Mouse (Mus musculus) retina, embryonic 14.5 days (tissue): Measurements from ENCODE around the gene Gm29427.
"Not testable (repeated sequence)": the region's sequence is repeated elsewhere in the genome, so short reads cannot be mapped to it uniquely, and the experiment has no call there.

Experiments used
- DNase-seq: peaks from one replicate; pipeline ENCODE4 v3.0.0-alpha.2; 2015; ENCODE audit warnings: low spot score

Gene Gm29427

DNA sequence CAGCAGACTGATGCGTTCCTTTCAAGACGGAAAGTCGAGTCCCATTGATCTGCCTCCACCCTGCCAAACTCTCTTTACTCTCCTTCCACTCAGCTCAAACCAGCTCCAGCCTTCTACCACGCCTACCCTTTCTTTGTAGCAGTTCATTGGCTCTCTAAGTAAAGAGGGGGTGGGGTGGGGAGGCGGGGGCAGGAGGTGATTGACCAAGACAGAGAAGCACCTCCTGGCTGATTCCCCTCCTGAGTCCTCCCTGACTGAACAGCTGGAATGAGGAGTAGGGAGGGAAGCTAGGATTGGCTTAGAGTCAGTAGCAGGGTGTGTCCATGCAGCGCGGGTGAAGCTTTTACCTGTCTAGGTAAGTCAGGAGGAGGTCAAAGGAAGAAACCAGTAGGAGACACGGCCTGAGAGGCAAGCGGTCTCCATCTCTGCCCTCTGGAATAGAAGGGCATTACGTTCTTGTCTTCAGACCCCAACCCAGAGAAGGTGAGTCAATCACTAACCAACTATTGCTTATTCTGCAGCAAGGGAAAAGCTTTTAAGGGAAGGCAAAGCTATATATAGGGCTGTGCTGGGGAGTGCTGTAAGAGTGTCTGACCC lies 16.2 kb upstream of the Gm29427 start, which contains the start of gene AA986860:
TSS of gene AA986860 (plus strand) at position 236 of the 597 bp plus-strand sequence.
- peak; percentile 37 for DNase-seq

DNA sequence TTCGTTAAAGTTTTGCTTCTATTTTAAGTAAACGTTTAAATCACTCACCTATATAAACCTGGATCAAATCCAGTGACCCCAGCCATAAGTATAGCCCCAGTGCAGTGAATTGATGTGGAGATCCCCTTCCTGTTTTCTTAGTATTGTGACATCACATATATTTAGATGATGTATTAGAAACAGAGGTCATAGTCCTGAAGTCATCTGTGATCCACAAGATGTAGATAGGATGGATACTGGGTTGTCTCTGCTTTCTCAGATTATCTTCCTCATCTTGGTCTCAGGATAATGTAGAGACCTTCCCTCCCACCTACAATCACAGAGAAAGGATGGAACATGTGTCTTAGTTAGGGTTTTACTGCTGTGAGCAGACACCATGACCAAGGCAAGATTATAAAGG lies 13.6 kb upstream of the Gm29427 start, which contains the start of gene Pfkfb2:
TSS of gene Pfkfb2 (minus strand) at position 101 of the 400 bp plus-strand sequence.
- DNase-seq = no peak

DNA sequence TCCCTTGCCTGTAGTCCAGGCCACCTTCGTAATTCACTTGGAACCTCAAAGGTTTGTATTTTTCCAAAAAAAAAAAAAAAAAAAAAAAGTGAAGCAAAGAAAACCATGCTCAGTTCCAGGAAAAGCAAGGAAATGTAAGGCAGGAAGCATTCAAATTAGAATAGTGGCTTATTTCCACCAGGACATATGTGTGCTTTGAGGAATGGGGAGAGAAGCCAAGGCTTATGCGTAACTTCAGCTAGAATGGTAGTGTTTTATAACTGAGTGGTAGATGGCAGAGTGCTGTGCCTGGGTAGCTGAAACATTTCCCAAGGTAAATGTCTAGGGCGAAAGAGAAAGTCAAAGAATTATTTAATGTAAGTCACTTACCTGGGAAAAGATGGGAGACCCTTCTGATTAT lies 13.1 kb upstream of the Gm29427 start:
- DNase-seq = no peak

DNA sequence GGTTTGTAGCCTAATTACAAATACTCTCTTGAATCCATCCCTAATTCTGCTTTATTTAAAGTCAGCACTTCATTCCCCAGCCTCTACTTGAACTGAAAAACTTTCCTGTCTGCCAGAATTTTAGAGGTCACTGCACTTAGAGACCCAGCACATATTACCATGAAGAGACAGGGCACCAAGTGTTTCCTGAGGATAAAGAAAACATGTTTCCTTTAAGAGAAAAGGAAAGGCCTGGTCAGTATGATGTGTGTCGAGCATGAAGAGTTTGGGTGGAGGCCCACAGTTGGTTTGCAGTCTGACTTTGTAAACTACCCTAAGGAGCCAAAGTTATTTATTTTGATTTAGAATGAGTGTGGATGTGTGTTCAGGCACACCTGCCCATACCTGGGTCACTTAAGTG lies 12.5 kb upstream of the Gm29427 start:
- DNase-seq = no peak

- DNase-seq = no peak
Observed at GRCm38 (mm10) chr1:130726396-130726795, 10.8 kb upstream of the Gm29427 start.

- DNase-seq = no peak
Observed at GRCm38 (mm10) chr1:130724206-130724605, 8.6 kb upstream of the Gm29427 start.

DNA sequence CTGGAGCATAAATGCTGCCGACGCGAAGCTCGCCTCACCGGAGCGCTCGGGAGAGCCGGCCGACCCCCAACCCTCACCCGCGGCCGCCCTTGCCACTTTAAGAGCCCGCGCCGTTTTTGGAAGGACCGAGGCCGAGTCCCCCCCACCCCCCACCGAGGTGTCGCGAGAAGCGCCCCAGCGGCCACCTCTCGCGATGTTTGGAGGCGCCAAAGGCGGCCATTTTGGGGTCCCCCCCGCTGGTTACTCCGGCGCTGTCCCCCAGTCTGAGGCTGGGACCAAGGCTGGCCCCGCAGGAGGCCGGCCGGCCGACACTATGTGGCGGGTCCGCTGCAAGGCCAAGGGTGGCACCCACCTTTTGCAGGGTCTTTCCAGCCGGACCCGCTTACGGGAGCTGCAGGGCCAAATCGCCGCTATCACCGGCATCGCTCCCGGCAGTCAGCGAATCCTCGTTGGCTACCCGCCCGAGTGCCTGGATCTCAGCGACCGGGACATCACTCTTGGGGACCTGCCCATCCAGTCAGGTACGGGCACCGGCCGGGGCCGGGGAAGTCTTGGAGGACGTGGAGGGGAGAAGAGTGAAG lies 1.8 kb upstream of the Gm29427 start, which contains the start of gene Yod1:
TSS of gene Yod1 (plus strand) at position 37 of the 581 bp plus-strand sequence.
- peak; percentile 93 for DNase-seq

- peak; percentile 63 for DNase-seq
Observed at GRCm38 (mm10) chr1:130716513-130717290, 1.1 kb upstream of the Gm29427 start.

- DNase-seq = no peak
Observed at GRCm38 (mm10) chr1:130716218-130716512, 566 bp upstream of the Gm29427 start.

GRCm38 (mm10) chr1:130714046-130714445 lies 1.6 kb downstream of the Gm29427 start:
- DNase-seq = no peak

GRCm38 (mm10) chr1:130710283-130711080 lies 5.1 kb downstream of the Gm29427 start:
- no peak for DNase-seq

GRCm38 (mm10) chr1:130703613-130704012 lies 12.0 kb downstream of the Gm29427 start:
- DNase-seq = no peak

GRCm38 (mm10) chr1:130701976-130702375 lies 13.6 kb downstream of the Gm29427 start:
- DNase-seq = no peak

- DNase-seq = no peak
Observed at GRCm38 (mm10) chr1:130699937-130700633, 15.5 kb downstream of the Gm29427 start.

DNA sequence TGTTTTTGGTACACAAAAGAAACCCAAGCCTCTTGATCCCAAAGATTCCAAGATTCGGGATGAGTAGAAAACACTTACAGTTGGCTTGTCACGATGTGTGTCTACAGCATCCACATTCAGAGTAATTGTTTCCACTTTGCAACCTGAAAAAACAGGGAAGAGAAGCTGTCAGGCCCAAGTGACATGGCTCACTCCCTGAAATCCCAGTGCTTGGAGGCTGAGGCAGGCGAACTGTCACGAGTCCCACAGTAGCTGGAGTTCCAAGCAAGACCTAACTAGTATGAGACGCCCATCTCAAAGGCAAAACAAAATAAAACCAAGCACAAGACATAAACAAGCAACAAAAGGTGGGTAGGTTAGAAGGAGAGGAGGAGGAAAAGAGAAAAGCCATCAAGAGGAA lies 17.0 kb downstream of the Gm29427 start:
- DNase-seq = no peak

GRCm38 (mm10) chr1:130683905-130684304 lies 31.7 kb downstream of the Gm29427 start:
- DNase-seq = no peak

DNA sequence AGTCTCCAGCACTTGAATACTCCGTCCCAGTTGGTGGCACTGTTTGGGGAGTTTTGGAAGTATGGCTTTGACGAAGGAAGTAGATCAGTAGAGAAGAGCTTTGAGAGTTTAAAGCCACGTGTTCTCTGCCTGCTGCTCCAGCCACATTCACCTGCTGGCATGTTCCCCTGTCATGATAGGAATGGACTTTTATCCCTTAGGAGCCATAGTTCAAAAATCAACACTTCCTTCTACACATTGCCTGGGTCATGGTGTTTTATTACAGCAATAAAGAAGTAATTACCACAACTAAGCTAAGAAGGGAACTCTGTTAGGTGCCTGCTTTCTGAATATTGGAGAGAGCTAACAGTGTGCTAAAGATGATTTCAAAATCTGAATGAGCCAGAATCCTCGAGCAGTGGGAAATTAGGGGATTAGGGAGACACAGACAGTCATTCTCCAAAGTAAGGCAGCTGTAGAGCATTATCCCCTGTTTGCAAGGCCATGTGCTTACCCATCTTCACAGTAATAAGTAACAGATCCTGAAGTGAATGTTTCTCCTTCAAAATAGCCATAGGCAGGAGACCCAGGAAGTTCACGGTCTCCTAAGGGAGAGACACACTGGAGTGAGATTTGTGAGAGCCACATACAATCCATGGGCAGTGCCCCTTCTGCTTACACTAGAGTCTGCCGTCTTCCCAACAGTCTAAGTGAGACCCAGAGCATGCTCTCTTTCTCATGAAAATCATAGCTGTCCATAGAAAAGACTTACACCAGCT lies 33.8 kb downstream of the Gm29427 start:
- no peak for DNase-seq

- no peak for DNase-seq
Observed at GRCm38 (mm10) chr1:130681075-130681474, 34.5 kb downstream of the Gm29427 start.

DNA sequence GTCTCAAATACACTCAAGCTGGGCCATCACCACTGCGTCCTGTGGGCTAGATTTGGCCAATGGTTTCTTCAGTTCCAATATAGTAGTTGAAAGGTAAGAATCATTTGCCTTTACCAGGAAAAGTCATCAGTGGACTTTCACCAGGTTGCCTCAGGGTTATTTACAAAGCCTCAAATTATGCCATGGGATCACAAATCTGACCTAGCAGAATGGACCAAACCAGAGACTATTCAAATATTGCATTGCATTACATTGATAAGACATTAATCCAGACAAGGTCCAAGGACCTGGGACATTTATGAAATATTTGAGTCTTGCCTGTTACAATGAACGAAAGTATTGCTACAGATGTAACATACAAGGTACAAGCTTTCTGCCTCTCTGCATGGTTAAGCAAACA lies 37.0 kb downstream of the Gm29427 start:
- DNase-seq = no peak

DNA sequence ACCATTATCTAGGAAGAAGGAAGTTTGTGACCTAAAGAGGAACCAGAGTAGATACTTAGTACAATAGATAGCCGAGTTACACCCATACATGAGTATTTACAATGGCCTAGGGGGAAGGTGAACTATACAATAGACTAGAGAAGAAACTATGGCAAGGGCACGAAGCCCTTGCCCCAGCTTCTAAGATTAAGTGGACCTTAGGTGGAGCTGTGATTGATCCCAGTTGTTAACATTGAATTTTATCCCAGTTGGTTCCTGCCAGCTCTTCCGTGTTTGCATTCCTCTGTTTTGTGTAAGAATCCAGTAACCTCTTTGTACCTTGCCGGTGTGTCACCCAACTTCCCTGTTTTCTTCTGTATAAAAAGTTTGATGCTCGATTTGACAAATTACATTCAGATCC lies 52.0 kb downstream of the Gm29427 start:
- not testable (repeated sequence) for DNase-seq

DNA sequence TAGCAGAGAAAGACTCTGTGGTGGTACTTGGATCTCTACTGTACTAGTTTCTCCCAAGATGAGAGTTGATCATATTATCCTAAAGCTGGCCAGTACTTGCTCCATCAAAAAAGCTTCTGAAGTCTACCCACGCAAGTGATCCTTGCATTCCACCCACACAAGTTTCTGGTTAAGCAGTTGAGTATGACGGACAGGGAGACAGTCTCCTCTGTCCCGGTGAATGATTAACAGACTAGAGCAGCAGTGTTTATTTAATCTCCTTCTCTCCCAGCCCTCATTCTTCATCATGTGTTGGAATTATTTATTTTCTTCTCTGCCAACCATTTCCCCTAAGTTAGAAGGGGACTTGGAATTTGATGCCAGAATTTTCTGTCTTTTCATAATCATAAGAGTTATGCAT lies 54.1 kb downstream of the Gm29427 start, which contains the start of gene C4bp:
TSS of gene C4bp (minus strand) at position 179 of the 400 bp plus-strand sequence.
- no peak for DNase-seq
